Mouse (Mus musculus) mouse embryonic stem cell (cell line): ENCODE measurements around the gene Baiap2l2.

Experiments used
- in situ Hi-C, 2 experiments: fragments of 300-500 bp; cut with MboI; formaldehyde crosslinking; loops; 1 replicate in 1 of 2; 3 replicates in 1 of 2; pipeline ENCODE4 v1.14.3; 2019 to 2020; ENCODE audit warnings: low sequenced_read_pairs in 2 of 2, low pct_unique_long_range_greater_than_20kb in 1 of 2, mixed read lengths in 1 of 2; ENCODE audit not compliant: unreplicated experiment in 1 of 2

Gene Baiap2l2

DNA sequence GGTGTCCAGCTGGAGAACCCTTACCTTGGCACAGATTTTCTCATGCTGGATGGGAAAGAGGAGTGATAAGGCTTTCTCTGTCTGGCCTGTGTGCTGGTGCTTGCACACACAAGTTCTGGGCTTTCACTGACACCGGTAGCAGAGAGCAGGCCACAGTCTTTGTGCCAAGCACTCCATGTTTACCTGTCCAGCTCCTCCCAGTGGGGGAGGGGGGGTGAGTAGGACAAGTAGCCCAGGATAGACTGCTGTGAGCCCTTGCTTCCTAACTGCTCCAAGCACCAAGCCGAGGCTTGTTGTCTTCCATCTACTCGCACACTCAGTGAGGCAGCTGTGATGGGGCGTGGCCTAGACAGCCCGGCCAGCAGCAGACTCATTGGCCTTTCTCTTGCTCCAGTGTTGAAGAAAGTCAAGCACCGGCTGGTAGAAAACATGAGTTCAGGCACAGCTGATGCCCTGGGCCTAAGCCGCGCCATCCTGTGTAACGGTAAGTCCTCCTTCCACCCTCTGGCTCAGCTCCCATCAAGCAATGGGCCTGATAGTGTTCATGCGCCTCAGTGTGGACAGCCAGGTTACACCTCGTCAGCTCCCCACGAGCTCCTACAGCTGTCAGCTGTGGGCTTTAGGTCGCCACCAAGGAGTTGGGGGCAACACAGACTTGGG is 42.6 kb downstream of the Baiap2l2 start:
- in situ Hi-C loops = loop anchor here in 1 of 2 experiments (25.0 kb wide), 1 partner anchor 395 kb away; no protein-coding TSS in a partner anchor

DNA sequence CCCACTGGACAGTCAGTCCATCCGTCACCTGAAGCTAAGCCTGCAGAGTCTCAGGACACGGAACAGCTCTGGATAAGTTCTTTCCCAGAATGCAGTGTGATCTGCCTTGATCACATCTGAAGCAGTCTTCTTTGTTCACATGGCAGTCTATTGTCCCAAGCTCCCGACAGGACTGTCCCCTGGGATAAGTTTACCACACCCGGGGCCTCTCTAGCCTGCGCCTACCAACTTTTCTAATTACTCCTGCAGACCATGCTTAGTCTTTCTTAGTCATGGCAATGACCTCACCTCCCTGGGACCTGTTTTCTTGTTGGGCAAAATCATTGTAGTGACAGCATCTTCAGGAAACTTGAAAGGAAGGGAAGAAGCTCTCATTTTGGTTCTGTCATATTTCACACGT is 47.3 kb downstream of the Baiap2l2 start:
- in situ Hi-C loops = loop anchor here in 1 of 2 experiments (10.0 to 25.0 kb wide), 2 partner anchors 247 to 399 kb away; no protein-coding TSS in a partner anchor

GRCm38 (mm10) chr15:79235268-79235667 is 50.1 kb downstream of the Baiap2l2 start:
- in situ Hi-C loops = loop anchor here in 1 of 2 experiments (10.0 to 25.0 kb wide), 2 partner anchors 250 to 402 kb away; no protein-coding TSS in a partner anchor

- in situ Hi-C loops = loop anchor here in 1 of 2 experiments (25.0 kb wide), 1 partner anchor 408 kb away; no protein-coding TSS in a partner anchor
Measured at GRCm38 (mm10) chr15:79229058-79229821, 56.1 kb downstream of the Baiap2l2 start, which contains the start of the genes Pick1 and Gm49486. Gene Pick1 (plus strand): TSS chr15:79229173. Gene Gm49486 (plus strand): TSS chr15:79229391.

DNA sequence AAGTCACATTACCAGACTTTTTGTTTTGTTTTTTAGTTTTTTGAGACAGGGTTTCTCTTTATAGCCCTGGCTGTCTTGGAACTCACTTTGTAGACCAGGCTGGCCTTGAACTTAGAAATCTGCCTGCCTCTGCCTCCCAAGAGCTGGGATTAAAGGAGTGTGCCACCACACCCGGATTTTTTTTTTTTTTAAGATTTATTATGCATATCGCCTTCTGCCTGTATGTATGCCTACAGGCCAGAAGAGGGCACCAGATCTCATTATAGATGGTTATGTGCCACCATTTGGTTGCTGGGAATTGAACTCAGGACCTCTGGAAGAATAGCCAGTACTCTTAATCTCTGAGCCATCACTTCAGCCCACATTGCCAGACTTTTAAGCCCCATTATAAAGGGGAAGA is 59.6 kb downstream of the Baiap2l2 start:
- in situ Hi-C loops = loop anchor here in 1 of 2 experiments (25.0 kb wide), 1 partner anchor 412 kb away; no protein-coding TSS in a partner anchor

DNA sequence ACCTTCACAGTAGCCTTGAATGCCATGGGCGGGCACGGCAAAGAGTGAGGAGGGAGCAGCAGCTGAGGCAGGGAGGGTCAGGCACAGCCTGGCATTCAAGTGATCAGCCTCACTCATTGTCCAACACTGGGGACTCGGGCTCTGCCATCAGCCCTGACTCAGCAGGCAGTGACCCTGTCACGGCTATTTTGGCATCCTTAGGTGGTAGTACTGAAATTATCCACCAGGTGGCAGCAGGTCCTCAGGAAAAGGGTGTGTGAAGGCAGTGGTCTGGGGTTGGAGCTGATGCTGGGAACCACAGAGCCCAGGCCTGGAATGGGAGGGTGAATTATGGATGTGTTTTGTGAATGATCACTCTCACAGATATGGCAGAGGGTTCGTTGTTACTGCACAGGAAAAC is 60.7 kb downstream of the Baiap2l2 start:
- in situ Hi-C loops = loop anchor here in 1 of 2 experiments (25.0 kb wide), 1 partner anchor 413 kb away; no protein-coding TSS in a partner anchor

GRCm38 (mm10) chr15:79223641-79224040 is 61.7 kb downstream of the Baiap2l2 start:
- in situ Hi-C loops = no loop called here

GRCm38 (mm10) chr15:79219572-79219971 is 65.8 kb downstream of the Baiap2l2 start:
- in situ Hi-C loops = no loop called here

DNA sequence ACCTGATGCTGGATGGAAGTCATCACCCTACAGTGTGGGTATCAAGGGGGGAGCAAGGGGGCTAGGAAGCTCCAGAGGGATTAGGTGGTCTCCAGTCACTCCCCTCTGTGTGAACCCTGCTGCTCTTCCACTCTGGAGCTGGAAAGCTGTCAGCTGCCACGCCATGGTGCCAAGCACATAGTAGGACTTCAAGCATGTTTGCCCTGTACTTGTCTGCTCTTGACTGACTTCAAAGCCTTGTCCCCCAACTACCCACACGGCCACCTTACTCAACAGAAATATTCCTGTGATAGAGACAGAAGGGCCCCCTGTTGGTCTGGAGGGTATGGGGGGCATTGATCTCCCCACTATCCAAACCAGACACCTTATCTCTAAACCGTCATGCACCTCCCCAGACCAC is 69.1 kb downstream of the Baiap2l2 start:
- in situ Hi-C loops = no loop called here

- in situ Hi-C loops = no loop called here
Measured at GRCm38 (mm10) chr15:79213591-79213990, 71.7 kb downstream of the Baiap2l2 start.

DNA sequence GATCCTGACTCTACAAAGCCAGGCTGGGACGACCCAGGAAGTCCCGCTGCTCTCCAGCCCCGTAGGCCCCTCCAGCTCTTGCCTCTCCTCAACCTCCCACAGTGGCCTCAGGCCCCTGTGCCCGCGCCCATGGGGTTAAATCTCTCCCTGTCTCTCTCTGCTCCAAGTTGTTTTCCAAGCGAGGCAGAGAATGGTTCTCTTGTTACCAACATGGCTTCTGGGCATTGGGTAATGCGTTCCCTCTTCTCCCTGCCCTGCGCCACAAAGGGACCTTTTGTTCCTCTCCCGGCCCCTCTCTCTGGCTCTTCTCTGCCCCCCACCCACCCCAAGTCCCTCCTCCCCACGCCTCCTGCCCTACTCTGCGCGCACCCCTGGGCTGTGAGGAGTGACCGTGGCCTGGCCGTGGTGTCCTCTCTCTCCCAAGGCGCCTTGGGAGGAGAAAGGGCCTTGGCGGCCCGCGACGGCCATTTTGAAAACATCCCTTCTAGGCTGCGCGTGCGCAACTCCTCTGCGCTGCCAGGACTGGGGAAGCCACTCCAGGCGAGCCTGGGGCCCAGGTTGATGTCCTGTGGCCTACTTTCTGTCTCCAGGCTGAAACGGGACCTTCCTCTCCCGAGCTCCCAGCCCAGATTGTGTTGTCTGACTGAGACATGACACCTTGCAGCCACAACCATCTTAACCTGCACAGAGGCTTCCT is 72.4 kb downstream of the Baiap2l2 start:
- in situ Hi-C loops = no loop called here

GRCm38 (mm10) chr15:79210357-79210756 is 75.0 kb downstream of the Baiap2l2 start:
- in situ Hi-C loops = no loop called here

- in situ Hi-C loops = no loop called here
Measured at GRCm38 (mm10) chr15:79208758-79209439, 76.4 kb downstream of the Baiap2l2 start.

- in situ Hi-C loops = no loop called here
Measured at GRCm38 (mm10) chr15:79208211-79208610, 77.1 kb downstream of the Baiap2l2 start.
